Mouse (Mus musculus) lung, postnatal 25 days (tissue): Measurements from ENCODE around the gene Rpl13.

Experiments
- DNase-seq: peaks from one replicate; pipeline ENCODE4 v3.0.0; 2022; ENCODE audit warnings: low spot score

Gene Rpl13

DNA sequence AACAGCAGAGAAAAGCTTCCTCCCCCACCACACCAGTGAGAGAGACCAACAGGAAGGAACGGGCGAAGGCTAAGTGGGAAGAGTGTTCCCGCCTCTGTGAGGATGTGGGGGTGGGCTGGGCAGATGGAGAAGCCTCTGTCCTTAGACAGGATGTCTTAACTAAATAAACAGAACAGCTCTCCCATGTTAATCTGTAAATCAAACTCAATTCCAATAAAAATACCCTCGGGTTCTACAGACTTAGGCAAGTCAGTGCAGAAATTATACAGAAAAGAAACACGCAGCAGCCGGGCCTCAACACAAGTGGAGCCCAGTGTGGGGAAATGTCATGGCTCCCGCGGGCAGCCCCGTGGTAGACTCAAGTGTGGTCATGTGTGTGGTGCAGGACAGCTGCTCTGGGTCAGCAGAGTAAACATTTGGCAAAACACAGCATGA lies 48.6 kb downstream of the Rpl13 start:
- DNase-seq, result peak; percentile 59
